Mouse (Mus musculus): ENCODE results near the gene Zfp715.
"Not testable (repeated sequence)": the region's sequence is repeated elsewhere in the genome, so short reads cannot be mapped to it uniquely, and the experiment has no call there.

Gene Zfp715

DNA sequence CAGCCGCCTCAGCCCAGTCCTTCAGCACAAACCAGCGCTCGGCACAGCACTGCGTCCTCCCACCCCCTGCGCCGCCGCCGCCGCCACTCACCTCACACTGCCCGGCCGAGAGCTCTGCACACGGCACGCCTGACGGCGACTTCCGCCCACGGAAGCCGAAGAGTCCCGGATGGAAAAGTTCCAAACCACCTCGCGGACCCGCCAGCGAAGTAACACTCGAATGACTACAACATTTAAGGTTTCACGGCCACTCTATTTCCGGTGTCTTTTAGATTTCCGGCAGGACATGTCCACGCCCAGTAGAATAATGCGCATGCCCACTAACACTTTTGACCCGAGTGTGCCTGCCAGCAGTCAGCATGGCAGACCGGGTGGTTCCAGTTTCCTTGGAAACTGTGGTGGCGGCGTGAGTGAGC lies at the start of gene Zfp715:
TSS of gene Zfp715 (minus strand) at position 282 of the 416 bp plus-strand sequence.
- DNase-seq (ENCODE audit: low read depth, low spot score) = peak; percentile 94

DNA sequence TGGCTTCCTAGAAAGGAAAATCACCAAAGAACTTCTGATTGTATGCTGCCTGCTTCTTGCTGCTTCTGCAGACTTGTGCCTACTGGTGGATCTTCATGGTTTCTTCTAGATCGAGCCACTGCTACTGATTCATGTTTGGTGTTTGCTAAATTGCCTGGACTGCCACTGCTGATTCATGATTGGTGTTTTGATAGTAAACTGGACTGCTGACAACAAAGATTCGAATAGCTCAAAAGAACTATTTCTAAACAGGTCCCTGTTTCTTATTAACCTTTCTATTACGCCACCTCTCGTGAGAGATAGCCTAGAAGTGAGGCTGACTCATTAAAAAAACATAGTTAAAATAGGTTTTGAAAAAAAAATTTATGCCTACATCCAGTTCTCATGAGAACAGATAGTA lies 48.9 kb upstream of the Zfp715 start:
- no peak for DNase-seq (ENCODE audit: low read depth, low spot score)

DNA sequence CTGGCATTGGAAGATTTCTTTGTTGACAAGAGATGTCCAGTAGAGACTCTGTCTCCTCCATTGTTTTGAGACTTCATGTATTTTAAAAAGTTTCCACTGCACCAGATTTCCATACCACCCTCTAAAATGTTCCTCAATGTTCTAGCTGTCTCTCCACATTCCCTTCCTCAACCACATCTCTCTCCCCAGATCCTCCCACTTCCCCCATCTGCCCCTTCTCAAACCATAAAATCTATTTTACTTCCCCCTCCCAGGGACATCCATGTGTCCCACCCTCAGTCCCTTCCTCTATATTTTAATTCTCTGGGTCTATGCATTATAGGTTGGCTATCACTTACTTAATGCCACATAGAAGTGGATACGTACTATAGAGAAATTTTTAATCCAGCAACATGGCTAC lies 48.3 kb upstream of the Zfp715 start:
- DNase-seq (ENCODE audit: low read depth, low spot score) = no peak

DNA sequence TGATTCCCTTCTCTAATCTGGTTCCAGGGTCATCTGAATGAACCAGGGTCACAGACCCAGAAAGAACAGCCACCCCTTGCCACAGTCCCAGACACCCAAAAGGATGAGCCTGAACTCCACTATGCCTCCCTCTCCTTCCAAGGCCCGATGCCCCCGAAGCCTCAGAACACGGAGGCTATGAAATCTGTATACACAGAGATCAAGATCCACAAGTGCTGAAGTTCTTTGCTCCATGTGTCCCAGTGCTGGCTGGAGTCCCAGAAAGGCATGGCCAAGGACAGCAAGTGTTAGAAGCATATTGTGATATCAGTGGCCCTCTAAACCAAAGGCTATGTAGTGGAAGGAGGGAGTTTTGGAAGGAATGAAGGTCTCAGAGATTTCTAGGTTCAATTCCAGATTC lies 45.5 kb upstream of the Zfp715 start:
- DNase-seq (ENCODE audit: low read depth, low spot score) = no peak

DNA sequence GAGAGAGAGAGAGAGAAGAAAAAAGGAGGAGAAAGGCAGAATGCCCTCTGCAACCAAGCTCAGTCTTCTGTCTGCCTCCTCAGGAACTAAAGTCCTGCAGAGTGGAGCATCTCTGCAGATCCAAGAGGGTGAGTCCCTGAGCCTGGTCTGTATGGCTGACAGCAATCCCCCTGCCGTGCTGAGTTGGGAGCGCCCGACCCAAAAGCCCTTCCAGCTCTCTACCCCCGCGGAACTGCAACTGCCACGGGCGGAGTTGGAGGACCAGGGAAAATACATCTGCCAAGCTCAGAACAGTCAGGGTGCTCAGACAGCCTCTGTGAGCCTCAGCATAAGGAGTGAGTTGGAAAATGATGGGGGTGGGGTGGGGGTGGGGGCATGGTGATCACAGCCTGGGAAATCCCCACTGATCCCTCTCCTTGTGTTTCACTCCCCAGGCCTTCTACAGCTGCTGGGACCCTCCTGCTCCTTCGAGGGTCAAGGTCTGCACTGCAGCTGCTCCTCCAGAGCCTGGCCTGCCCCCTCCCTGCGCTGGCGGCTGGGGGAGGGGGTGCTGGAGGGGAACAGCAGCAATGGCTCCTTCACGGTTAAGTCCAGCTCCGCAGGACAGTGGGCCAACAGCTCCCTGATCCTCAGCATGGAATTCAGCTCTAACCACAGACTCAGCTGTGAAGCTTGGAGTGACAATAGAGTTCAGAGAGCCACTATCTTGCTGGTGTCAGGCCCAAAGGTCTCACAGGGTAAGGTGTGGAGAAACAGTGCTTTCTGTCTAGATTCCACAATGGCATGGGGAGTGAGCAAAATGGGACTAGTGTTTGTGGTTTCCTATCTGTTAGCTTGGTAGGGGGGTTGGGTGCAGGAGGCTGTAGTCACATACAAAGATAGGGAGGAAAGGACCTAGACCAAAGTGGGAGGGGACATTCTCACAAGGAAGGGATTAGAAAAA lies 42.1 kb upstream of the Zfp715 start:
- no peak for DNase-seq (ENCODE audit: low read depth, low spot score)

DNA sequence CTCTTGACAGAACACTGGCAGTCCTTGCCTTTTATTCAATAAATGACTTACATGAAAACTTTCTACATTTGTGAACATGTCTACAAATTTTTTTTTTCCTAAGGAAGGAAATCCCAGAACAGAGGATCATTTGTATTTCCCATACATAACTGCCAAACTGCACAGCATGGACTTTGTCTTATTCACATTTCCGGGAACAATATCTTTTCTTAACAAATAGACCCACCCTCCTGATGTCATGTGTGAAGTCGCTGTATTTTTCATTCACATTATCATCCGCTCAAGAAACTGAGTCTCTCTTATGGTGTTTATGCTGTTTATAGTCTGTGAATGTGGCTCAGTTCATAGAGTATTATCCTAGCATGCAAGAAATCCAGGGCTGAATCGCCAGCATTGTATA lies 40.7 kb upstream of the Zfp715 start:
- no peak for DNase-seq (ENCODE audit: low read depth, low spot score)

DNA sequence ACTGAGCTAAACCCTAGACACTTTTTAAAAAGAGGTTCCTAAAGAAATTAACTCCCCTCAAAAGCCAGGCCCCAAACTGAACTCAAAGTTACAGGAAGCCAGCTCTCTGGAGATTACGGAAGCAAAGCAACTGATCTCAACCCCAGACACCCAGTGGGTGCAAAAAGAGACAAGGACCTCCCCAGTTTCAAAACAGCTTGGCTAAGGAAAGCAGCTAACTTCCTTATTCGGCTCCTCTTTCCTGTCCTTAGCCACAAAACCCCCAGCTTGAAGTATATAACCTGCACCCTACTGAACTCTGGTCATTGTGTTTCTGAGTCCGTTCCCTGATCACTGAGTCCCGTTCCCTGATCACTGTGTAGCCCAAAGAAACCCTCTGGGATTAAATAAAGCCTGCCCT lies 40.0 kb upstream of the Zfp715 start:
- no peak for DNase-seq (ENCODE audit: low read depth, low spot score)

DNA sequence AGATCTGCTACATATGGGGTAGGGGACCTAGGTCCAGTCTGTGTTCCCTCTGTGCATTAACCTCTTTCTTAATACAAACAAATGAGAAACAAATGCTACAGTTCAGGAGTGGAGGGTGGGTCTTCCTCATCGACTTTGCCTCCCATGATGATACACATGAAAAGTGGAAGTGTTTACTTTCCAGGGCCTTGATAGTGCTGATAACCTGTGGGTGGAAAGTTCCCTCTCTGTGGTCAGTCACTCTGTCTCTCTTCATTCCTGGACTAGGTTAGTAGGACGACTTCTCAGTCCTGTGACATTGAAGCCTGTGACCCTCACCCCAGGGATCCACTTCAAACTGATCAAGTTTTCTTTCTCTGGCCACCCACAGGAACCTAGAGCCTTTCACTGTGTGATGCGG lies 38.1 kb upstream of the Zfp715 start, which contains the start of gene Siglecf:
TSS of gene Siglecf (plus strand) at position 188 of the 400 bp plus-strand sequence.
- DNase-seq (ENCODE audit: low read depth, low spot score) = no peak

DNA sequence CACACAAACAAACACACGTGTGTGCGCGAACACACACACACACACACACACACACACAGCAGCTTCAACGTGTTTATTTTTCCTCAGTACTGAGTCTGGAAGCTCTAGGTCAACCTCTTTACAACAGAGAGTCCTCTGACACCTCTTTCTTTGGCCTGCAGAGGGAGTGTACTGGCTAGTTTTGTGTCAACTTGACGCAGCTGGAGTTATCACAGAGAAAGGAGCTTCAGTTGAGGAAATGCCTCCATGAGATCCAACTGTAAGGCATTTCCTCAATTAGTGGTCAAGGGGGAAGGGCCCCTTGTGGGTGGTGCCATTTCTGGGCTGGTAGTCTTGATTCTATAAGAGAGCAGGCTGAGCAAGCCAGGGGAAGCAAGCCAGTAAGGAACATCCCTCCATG lies 36.5 kb upstream of the Zfp715 start:
- DNase-seq (ENCODE audit: low read depth, low spot score) = not testable (repeated sequence)

DNA sequence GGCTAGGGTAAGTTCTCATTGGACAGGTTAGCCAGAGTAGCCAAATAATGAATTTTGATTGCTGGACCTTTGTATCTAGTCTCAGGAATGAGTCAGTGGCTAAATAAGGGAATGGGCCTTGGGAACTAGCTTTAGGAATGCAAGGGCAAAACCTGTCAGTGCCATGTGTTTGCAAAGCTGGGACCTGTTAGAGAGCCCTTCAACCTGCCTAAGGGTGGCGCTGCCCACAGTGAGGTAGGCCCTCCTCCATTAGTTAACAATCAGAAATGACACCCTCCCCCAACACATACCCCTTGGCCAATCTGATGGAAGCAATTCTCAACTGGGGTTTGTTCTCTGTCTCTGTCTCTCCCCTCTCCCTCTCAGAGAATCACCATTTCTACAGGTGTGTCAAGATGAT lies 33.5 kb upstream of the Zfp715 start:
- DNase-seq (ENCODE audit: low read depth, low spot score) = no peak

DNA sequence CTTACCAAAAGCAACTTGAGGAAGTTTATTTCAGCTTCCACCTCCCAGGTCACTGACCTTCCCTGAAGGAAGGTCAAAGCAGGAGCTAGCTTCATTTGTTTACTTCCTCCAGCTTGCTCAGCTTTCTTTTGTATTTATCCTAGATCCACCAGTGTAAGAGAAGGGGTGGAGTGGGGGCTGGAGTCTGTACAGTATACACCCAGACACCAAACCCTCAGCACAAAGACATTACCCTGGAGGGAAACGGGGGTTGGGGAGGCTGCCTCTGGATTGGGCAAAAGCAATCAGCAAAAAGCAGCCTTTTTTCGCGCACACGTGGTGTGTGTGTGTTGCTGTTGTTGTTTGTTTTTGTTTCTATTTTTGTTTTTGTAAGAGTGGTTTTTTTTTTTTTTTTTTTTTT lies 33.1 kb upstream of the Zfp715 start:
- no peak for DNase-seq (ENCODE audit: low read depth, low spot score)

DNA sequence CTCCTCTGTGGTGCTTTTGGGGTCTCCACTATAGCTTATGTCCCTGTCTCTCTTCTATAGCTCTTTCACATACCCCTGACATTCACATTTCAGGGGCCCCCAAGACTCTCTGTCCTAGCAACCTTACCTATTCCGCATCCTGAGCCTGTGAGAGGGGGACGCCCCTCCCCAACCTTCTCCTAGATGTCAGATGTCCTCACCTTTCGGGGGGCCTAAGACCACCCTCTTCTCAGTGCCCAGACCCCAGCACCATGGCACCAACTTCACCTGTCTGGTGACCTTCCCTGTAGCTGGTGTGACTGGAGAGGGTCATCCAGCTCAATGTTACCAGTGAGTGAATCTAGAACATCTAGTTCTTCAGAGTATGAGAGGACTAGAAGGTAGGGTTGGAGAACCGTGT lies 31.4 kb upstream of the Zfp715 start:
- DNase-seq (ENCODE audit: low read depth, low spot score) = no peak

DNA sequence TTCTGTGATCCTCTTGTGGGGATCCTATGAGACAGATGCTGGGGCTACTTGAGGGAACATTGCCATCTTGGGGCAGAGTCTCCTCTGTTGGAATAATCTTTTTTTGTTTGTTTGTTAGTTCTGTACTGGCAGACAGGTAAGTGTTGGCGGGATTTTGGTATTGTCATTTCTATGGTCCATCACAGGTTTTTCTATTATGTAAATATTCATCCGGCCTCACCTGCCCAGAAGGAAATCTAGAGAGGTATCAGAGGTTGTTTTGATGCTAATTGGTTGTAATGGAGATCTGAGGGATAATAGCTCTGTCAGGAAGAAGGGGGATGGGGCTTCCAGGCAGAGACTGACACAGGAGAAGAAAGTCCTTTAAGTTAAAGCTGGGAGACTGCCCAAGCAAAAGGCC lies 30.9 kb upstream of the Zfp715 start:
- no peak for DNase-seq (ENCODE audit: low read depth, low spot score)

DNA sequence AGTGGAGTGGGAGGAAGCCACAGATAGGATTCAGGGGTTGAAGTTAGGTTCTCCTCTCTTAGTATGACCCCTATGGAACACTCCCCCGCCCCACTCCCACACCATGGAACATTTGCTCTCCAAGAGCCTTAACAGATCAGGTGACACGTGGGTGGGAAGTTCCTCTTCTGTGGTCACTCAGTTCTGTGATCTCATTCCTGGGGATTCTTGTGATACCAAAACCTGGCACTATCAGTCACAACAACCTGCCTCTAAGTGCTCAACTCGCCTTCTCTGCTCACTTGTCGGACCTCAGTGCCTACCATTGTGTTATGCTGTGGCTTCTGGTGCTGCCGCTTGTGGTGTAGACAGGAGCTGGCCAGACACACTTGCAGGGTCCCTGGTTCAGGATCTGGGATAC lies 30.1 kb upstream of the Zfp715 start:
- DNase-seq (ENCODE audit: low read depth, low spot score) = no peak

DNA sequence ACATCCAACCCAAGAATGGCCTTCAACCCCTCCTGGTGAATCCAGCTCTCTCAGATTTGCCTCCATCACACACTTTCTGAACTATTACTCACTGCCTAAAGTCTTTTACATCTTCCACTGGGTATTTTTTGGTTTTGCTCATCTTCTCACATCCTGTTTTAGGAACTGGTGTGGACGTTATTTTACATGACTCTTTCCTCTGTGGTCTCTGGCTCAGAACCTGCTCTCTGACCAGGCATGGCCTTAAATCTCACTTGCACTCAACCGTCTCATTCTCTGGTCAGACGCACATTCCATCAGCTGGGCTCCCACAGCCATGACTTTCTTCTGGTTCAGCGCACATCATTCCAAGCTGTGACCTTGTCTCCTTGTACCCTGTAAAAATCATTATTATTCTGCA lies 27.7 kb upstream of the Zfp715 start:
- no peak for DNase-seq (ENCODE audit: low read depth, low spot score)

DNA sequence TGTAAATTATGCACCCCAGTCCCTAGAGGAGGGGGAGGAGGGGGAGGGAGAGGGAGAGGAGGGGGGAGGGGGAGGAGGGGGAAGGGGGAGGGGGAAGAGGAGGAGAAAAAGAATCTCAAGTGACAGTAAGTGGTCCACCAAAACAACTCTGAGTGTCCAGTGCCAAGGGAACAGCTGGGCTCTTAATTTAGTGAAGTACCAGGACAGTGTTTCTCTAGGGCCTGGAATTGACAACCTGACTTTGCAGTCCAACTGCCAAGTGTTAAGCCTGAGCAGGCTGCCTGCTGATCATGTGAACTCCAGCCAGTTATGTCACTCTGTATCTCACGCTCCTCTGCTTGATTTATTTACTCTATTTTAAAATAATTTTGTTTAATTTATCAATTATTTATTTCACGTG lies 20.8 kb upstream of the Zfp715 start:
- no peak for DNase-seq (ENCODE audit: low read depth, low spot score)

DNA sequence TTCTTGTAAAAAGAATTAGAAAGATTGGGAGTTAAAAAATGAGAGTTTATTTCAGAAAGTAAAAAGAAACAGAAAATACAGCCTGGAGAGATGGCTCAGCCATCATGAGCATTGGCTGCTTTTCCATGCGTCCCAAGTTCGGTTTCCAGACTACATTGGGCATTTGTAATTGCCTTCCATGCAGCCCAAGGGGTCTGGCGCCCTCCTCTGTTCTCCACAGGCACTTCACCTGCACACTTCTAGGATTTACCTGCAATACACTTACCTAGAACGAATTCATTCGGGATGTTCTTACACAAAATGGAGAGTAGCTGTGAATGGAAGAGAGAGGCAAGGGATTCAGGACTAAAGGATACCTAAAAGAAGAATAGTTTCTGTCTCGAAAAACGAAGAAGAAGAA lies 20.1 kb upstream of the Zfp715 start:
- peak; percentile 76 for DNase-seq (ENCODE audit: low read depth, low spot score)

DNA sequence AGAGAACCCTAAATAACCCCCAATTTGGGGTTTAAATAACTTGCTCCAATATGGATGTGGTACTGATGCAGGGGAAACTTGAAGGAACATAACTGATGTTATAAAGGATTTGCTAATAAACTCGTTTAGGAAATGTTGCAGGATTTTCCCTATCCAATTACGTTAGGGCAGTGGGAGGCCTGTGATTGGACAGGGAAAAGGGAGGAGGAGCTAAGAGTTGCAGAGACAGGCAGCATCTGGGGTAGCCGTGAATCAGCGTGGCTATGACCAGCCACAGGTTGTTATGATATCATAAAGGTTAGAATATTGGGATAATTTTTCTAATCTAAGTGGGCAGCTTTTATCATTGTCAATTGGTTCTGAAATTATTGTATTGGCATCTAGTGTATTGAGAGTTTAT lies 15.0 kb upstream of the Zfp715 start:
- no peak for DNase-seq (ENCODE audit: low read depth, low spot score)

DNA sequence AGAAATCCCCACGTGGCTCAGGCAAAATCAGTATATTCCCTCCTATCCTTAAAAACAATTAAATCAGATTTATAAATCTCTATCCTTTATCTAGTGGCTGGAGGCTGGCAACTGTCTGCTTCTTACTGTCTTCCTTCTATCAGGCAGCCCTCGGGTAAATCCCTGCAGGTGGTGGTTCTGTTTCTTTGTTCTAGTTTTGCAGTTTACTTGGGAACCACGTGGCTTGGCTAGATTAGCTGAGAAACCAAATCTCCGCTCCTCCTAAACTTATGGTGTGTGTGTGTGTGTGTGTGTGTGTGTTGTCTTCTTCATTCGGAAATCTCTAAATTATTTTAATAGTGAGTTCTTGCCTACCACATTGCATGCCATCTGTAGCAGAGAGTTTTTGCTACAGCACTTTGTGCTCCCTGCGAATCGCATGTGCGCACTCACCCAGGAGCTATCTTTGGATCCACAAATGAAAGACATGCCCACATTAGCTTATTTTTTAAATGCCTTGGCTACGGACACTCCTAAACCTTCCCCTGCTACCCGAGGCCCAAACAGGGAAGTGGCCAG lies 13.2 kb upstream of the Zfp715 start:
- no peak for DNase-seq (ENCODE audit: low read depth, low spot score)

DNA sequence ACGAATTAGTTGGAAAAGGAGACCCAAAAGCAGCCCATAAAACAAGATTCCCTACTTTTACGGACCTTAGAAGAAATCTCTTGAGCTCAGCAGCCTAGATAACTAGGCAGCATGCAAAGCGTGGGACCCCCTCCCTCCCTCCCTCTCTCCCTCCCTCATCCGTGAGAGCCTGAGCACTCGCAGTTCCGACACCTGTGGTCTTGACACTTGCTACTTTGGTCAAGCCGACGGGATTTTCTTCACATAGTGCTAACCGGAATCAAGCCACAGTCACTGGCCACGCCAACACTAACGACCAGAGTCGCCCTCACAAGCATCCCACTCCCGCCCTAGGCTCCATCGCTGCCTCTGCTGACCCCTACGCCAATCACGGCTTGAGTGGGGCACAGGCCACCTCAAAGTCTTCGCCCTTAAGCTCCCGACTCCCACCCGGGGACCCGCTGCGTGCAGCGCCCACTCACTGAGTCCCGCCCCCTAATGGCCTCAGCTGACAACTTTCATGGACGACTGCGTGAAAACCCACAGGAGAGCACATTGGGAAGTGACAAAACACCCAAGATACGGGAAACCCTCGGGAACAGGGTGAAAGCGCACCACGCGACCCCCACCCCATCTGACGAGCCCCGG lies 595 bp downstream of the Zfp715 start:
- no peak for DNase-seq (ENCODE audit: low read depth, low spot score)

DNA sequence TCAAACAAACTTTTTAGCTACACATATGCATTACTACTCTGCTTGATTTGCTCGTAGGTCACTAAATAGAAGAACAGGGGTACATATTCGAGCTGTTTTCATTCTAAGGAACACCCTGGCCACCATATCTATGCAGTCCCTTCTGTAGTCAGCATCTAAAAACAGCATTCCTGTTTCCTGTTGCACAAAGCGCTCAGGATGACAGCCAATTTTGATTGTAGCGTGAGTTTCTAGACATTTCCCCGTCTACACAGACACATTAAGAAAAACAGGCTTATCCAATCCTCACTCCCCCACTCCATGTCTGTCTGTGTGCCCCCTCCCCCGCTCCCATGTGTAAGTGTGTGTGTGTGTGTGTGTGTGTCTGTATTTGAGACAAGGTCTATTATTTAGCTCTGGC lies 1.5 kb downstream of the Zfp715 start:
- no peak for DNase-seq (ENCODE audit: low read depth, low spot score)

DNA sequence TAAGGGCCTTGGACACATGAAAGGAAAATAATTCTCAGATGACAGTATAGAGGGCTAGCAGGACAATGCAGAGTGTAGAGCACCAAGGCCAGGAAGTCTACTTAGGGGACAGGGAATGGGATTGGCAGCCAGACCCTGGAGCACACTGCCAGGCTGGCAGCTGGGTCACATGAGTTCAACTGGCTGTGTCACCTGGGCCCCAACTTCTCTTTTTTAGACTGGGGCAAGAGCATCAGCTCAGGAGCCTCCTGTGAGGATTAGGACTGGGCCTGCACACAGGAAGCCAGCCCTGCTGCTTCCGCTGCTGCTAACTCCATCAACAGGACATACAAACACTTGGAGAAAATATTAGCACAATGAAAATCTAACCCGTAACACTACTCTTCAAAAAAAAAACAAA lies 4.0 kb downstream of the Zfp715 start:
- no peak for DNase-seq (ENCODE audit: low read depth, low spot score)

DNA sequence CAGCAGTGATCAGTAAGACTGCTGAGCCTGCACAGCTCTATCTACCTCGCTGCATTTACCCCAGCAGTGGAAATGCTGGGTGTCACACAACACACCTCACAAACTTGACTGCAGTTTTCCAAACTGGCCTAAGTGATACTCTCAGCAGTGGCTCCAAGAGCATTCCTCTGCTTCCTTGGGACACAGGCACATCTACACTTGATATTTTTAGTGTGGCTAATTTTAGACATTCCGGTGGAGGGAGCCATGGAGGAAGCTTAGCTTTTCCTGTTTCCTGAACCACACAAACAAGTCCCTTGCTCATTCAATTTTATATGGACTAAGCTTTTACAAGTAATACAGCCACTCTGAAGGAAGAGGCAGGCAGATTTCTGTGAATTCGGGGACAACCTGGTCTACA lies 7.9 kb downstream of the Zfp715 start:
- DNase-seq (ENCODE audit: low read depth, low spot score) = no peak
